Mouse (Mus musculus) MEL (cell line): ENCODE results near the gene Gm4756.

Experiments used
- CTCF ChIP-seq, 3 experiments: IDR thresholded peaks in 2 of 3; conservative IDR thresholded peaks in 1 of 3; 2 replicates each; pipeline ENCODE4 v1.5.1; 2011 to 2012; ENCODE audit warnings: low read length in 3 of 3, low read depth in 2 of 3, mild to moderate bottlenecking in 2 of 3, improper control_type of control experiment in 1 of 3, inconsistent platforms in 1 of 3, mixed read lengths in 1 of 3, moderate library complexity in 1 of 3; ENCODE audit not compliant: control insufficient read depth in 1 of 3, insufficient read depth in 1 of 3, poor library complexity in 1 of 3, severe bottlenecking in 1 of 3
- EP300 ChIP-seq, 2 experiments: IDR thresholded peaks; 2 replicates each; pipeline ENCODE4 v1.6.1; 2011; ENCODE audit warnings: improper control_type of control experiment in 2 of 2, low read length in 2 of 2, low read depth in 1 of 2, mild to moderate bottlenecking in 1 of 2
- MAFK ChIP-seq: IDR thresholded peaks from 2 replicates; pipeline ENCODE4 v1.6.1; 2011; ENCODE audit warnings: low read depth, mild to moderate bottlenecking, low read length, improper control_type of control experiment, borderline replicate concordance
- MXI1 ChIP-seq: IDR thresholded peaks from 2 replicates; pipeline ENCODE4 v1.6.1; 2011; ENCODE audit warnings: mild to moderate bottlenecking, low read depth, low read length, improper control_type of control experiment
- POLR2A ChIP-seq, 2 experiments: IDR thresholded peaks; 2 replicates each; pipeline ENCODE4 v1.6.1; 2011 to 2012; ENCODE audit warnings: low read length in 2 of 2, mild to moderate bottlenecking in 2 of 2, control low read depth in 1 of 2, improper control_type of control experiment in 1 of 2, low read depth in 1 of 2, moderate library complexity in 1 of 2; ENCODE audit not compliant: control insufficient read depth in 1 of 2, insufficient read depth in 1 of 2, poor library complexity in 1 of 2
- SMC3 ChIP-seq: IDR thresholded peaks from 2 replicates; pipeline ENCODE4 v1.6.1; 2011; ENCODE audit warnings: low read depth, low read length, improper control_type of control experiment
- USF2 ChIP-seq, 2 experiments: IDR thresholded peaks; 2 replicates each; pipeline ENCODE4 v1.6.1; 2011 to 2012; ENCODE audit warnings: improper control_type of control experiment in 2 of 2, low read length in 2 of 2, borderline replicate concordance in 1 of 2, inconsistent platforms in 1 of 2, low read depth in 1 of 2, mild to moderate bottlenecking in 1 of 2; ENCODE audit not compliant: insufficient read depth in 1 of 2
- ZNF384 ChIP-seq: IDR thresholded peaks from 2 replicates; pipeline ENCODE4 v1.6.1; 2012; ENCODE audit warnings: low read depth, mild to moderate bottlenecking, inconsistent platforms, low read length, improper control_type of control experiment

DNA sequence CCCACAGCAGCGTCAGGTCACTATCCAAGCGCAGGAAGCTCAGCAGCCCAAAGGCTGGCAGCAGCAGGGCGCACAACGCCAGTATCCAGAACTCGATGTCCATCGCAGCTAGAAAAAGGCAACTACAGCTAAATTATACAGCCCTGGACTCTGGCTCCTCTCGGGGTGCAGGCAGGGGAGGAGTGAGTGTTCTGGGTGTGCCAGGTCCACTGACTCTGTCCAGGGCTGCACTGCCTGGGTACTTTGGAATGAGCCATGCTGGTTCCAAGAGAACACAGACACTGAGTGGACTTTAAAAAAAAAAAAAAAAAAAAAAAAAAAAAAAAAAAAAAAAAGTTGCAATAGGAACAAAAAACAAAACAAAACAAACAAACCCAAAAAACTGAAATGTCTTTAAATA lies 20.7 kb downstream of the Gm4756 start:
- TF ChIP-seq ZNF384 (no peak), POLR2A (IDR thresholded peaks at IDR 0.05; ENCODE audit: control insufficient read depth in 1 of 2, insufficient read depth in 1 of 2, low read depth in 1 of 2, low read length in 2 of 2, poor library complexity in 1 of 2) (no peak), CTCF (IDR thresholded peaks at IDR 0.05 in 2 of 3, conservative IDR thresholded peaks at IDR 0.05 in 1 of 3; ENCODE audit: control insufficient read depth in 1 of 3, insufficient read depth in 1 of 3, low read depth in 2 of 3, low read length in 3 of 3, poor library complexity in 1 of 3, severe bottlenecking in 1 of 3) (no peak), EP300 (IDR thresholded peaks at IDR 0.05; ENCODE audit: low read depth in 1 of 2, low read length in 2 of 2) (no peak), SMC3 (no peak), MXI1 (no peak), MAFK (no peak), USF2 (IDR thresholded peaks at IDR 0.05; ENCODE audit: borderline replicate concordance in 1 of 2, insufficient read depth in 1 of 2, low read depth in 1 of 2, low read length in 2 of 2) (no peak)
